Mouse (Mus musculus) myocyte (in vitro differentiated cells): ENCODE data around the gene Rdh19. TPM values are rescaled to one million over a fixed set of nuclear protein-coding genes. Genes with fewer than 3 reads are reported as not detected.
"Not testable (repeated sequence)": the region's sequence is repeated elsewhere in the genome, so short reads cannot be mapped to it uniquely, and the experiment has no call there.

Experiments
- H3K27me3 ChIP-seq: one replicate; pipeline ENCODE4 v1.6.1; 2011; ENCODE audit not compliant: control insufficient read depth, insufficient read depth, insufficient read length
- H3K36me3 ChIP-seq: one replicate; pipeline ENCODE4 v1.6.1; 2011; ENCODE audit not compliant: control insufficient read depth, insufficient read depth
- H3K4me2 ChIP-seq: one replicate; pipeline ENCODE4 v1.6.1; 2011; ENCODE audit warnings: low read depth, control low read depth
- H3K4me3 ChIP-seq: one replicate; pipeline ENCODE4 v1.5.1; 2011; ENCODE audit warnings: mild to moderate bottlenecking, control low read depth, moderate library complexity
- H3K79me2 ChIP-seq: one replicate; pipeline ENCODE4 v1.6.1; 2011; ENCODE audit not compliant: control insufficient read depth, insufficient read depth
- H3ac ChIP-seq: one replicate; pipeline ENCODE4 v1.6.1; 2011; ENCODE audit not compliant: control insufficient read depth, insufficient read length
- CEBPB ChIP-seq: IDR thresholded peaks from 2 replicates; pipeline ENCODE4 v1.6.1; 2011; ENCODE audit warnings: mild to moderate bottlenecking, moderate library complexity; ENCODE audit not compliant: poor library complexity, insufficient read depth, severe bottlenecking
- E2F4 ChIP-seq: IDR thresholded peaks from one replicate; pipeline ENCODE4 v1.6.1; 2011; ENCODE audit warnings: mild to moderate bottlenecking, control low read depth, moderate library complexity; ENCODE audit not compliant: insufficient read depth
- MAX ChIP-seq: IDR thresholded peaks from one replicate; pipeline ENCODE4 v1.6.1; 2011; ENCODE audit warnings: low read depth, mild to moderate bottlenecking, control low read depth
- MYOD1 ChIP-seq, 3 experiments: IDR thresholded peaks; one replicate each; pipeline ENCODE4 v1.6.1; 2011; ENCODE audit warnings: control low read depth in 2 of 3, low read depth in 2 of 3, mild to moderate bottlenecking in 2 of 3, moderate library complexity in 1 of 3; ENCODE audit not compliant: insufficient read length in 2 of 3, control insufficient read depth in 1 of 3
- MYOG ChIP-seq, 3 experiments: IDR thresholded peaks; one replicate each; pipeline ENCODE4 v1.6.1; 2011; ENCODE audit warnings: control low read depth in 2 of 3, low read depth in 2 of 3, mild to moderate bottlenecking in 2 of 3; ENCODE audit not compliant: insufficient read length in 2 of 3, control insufficient read depth in 1 of 3, insufficient read depth in 1 of 3
- POLR2A ChIP-seq: IDR thresholded peaks from one replicate; pipeline ENCODE4 v1.6.1; 2011; ENCODE audit warnings: low read depth, mild to moderate bottlenecking, control low read depth, moderate library complexity; ENCODE audit not compliant: insufficient read length
- POLR2AphosphoS2 ChIP-seq: IDR thresholded peaks from one replicate; pipeline ENCODE4 v1.6.1; 2011; ENCODE audit warnings: low read depth, control low read depth; ENCODE audit not compliant: insufficient read length
- REST ChIP-seq: IDR thresholded peaks from one replicate; pipeline ENCODE4 v1.6.1; 2011; ENCODE audit warnings: mild to moderate bottlenecking, control low read depth, moderate library complexity; ENCODE audit not compliant: insufficient read depth, insufficient read length
- SRF ChIP-seq: IDR thresholded peaks from one replicate; pipeline ENCODE4 v1.6.1; 2011; ENCODE audit warnings: low read depth; ENCODE audit not compliant: control insufficient read depth, insufficient read length
- TCF12 ChIP-seq: IDR thresholded peaks from one replicate; pipeline ENCODE4 v1.6.1; 2011; ENCODE audit warnings: mild to moderate bottlenecking, control low read depth; ENCODE audit not compliant: poor library complexity, insufficient read depth, severe bottlenecking
- TCF3 ChIP-seq: IDR thresholded peaks from one replicate; pipeline ENCODE4 v1.6.1; 2011; ENCODE audit warnings: low read depth, control low read depth; ENCODE audit not compliant: insufficient read length
- USF1 ChIP-seq: IDR thresholded peaks from one replicate; pipeline ENCODE4 v1.6.1; 2011; ENCODE audit warnings: low read depth, mild to moderate bottlenecking, control low read depth, moderate library complexity
- polyA plus RNA-seq: library from polyadenylated mRNA; unstranded; fragments of >200 nt; fragmentation: generic; extraction: Trizol; gene quantifications from one replicate; pipeline ENCODE4 v1.2.1, GENCODE M21; 2012; ENCODE audit warnings: missing spikeins

Rdh19 gene
- polyA plus RNA-seq, 1 experiment = not detected

DNA sequence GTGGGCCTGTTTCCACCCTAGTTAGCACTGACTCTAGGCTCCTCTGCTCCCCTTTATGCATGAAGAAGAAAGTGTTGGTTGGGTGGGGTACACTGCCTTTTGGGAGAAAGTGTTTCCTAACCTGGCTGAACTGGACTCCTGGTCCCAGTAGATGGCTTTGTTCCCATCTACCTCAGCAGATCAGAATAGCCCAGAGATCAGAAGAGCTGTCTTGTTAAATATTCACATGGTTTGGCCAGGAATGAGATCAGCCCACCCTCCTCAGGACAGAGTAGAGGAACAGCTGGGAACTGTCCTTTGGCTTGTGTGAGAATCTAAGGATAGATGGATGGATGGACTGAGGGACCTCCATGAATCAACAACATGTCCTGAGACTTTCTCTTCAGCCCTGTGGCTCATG, 33.8 kb upstream of the Rdh19 start:
- H3K79me2 ChIP-seq = no peaks in the 10 kb centered on the region
- no peaks in the 10 kb centered on the region for H3K36me3 ChIP-seq
- no peak overlapping the region for H3K4me3 ChIP-seq
- no peak overlapping the region for H3ac ChIP-seq
- TF ChIP-seq MAX (no peak), USF1 (no peak), TCF3 (no peak), REST (no peak), MYOG (IDR thresholded peaks at IDR 0.05; ENCODE audit: control insufficient read depth in 1 of 3, insufficient read depth in 1 of 3, insufficient read length in 2 of 3, low read depth in 2 of 3) (no peak), CEBPB (no peak), TCF12 (no peak), MYOD1 (IDR thresholded peaks at IDR 0.05; ENCODE audit: control insufficient read depth in 1 of 3, insufficient read length in 2 of 3, low read depth in 2 of 3) (no peak), POLR2AphosphoS2 (no peak), POLR2A (no peak), E2F4 (no peak), SRF (no peak)
- no peaks in the 10 kb centered on the region for H3K27me3 ChIP-seq
- no peak overlapping the region for H3K4me2 ChIP-seq

DNA sequence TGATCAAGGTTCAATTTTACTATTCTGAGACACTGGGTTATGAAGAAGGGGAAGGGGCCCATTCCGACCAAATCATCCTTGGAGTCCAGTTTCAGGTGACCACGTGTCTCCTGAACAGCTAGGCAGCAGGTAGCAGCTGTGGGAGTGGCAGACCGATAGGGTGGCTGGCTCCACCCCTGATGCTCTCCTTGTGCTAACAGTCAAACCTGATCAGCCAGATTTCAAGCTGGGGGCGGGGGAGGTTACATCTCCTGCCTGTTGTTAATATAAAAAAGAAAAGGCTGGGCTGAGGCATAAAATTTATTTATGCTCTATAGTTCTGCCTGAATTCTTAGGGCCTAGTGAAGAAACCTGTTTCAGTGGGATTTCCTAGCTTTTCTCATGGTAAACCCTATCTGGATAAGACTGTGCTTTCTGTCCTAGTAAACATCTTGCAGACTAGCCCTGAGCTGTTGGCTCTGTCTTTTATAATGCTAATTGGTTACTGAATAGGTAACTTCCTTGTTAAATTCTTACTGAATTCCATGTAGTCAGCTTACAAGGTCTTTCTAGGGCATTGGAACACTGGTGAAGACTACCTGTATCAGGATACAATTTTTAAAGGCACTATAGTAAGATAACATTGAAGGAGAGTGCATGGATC, 32.3 kb upstream of the Rdh19 start:
- H3K4me3 ChIP-seq, H3K36me3 ChIP-seq, H3ac ChIP-seq, H3K27me3 ChIP-seq, H3K4me2 ChIP-seq, H3K79me2 ChIP-seq: not testable (repeated sequence)

DNA sequence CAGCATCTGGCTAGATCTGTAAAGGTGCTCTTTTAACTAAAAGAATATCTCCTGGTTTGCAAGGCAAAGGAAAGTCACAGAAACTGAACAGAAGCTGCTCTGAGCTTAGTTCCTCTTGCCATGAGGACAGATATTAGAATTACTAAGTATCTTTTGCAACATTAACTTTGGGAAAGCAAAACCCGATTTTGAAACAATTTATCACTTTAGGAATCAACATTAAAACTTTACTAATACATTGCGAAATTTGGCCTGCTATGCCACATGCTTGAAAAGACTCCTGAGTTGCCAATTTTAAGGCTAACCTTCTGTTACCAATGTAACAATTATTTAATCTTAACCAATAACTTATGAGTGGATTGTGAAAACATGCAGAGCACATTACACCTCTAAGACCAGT, 27.9 kb upstream of the Rdh19 start:
- H3K79me2 ChIP-seq, H3K4me2 ChIP-seq, H3K27me3 ChIP-seq, H3K4me3 ChIP-seq, H3ac ChIP-seq, H3K36me3 ChIP-seq: not testable (repeated sequence)

DNA sequence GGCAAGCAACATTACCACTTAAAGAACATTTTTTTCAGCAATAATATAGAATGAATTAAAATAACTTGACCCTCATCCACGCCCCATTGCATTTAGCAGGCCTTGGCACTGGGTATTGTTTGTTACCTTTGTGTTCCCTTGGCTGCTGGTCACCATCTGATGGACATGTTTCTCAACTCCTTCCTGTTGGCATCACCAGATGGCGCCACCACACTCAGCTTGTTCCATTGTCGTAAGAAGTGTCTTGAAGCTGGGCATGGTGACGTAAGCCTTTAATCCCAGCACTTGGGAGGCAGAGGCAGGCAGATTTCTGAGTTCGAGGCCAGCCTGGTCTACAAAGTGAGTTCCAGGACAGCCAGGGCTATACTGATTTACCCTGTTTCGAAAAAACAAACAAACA, 24.3 kb upstream of the Rdh19 start:
- TF ChIP-seq POLR2AphosphoS2 = no peak
- no peak for TF ChIP-seq SRF
- no peak for TF ChIP-seq USF1
- TF ChIP-seq POLR2A = no peak
- TF ChIP-seq REST = no peak

DNA sequence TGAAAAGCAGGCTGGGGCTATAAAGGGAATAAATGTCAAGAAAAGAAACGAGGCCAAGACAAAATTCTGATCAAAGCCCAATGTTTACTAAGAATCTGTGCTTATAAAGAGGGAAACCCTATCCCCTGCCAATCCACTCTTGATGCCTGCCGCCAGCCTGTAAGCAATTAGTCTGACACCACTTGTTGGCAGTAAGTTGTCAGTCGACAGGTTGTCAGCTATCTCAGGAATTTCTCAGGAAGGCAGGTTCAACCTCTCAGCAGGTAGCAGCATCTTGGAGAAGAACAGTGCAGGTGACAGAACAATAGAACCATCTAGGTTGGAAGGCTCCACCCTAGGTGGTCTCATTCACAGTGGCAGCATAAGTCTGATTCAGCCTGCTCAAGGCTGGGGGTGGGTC, 20.6 kb upstream of the Rdh19 start:
- Histone ChIP-seq H3K4me2 (no peak overlapping the region), H3K27me3 (no peaks in the 10 kb centered on the region), H3K79me2 (no peaks in the 10 kb centered on the region), H3ac (no peak overlapping the region), H3K36me3 (no peaks in the 10 kb centered on the region), H3K4me3 (no peak overlapping the region)
- no peak for TF ChIP-seq TCF12
- TF ChIP-seq POLR2AphosphoS2 = no peak
- no peak for TF ChIP-seq CEBPB
- no peak for TF ChIP-seq SRF
- no peak for TF ChIP-seq USF1
- no peak for TF ChIP-seq REST
- no peak for TF ChIP-seq MYOG (IDR thresholded peaks at IDR 0.05; ENCODE audit: control insufficient read depth in 1 of 3, insufficient read depth in 1 of 3, insufficient read length in 2 of 3, low read depth in 2 of 3)
- no peak for TF ChIP-seq MAX
- TF ChIP-seq MYOD1 (IDR thresholded peaks at IDR 0.05; ENCODE audit: control insufficient read depth in 1 of 3, insufficient read length in 2 of 3, low read depth in 2 of 3) = no peak
- TF ChIP-seq POLR2A = no peak

More for the DNA sequence above, 24.3 kb upstream of the Rdh19 start:
- no peak overlapping the region for H3K4me3 ChIP-seq
- no peaks in the 10 kb centered on the region for H3K79me2 ChIP-seq
- H3K36me3 ChIP-seq = no peaks in the 10 kb centered on the region
- H3K4me2 ChIP-seq = no peak overlapping the region
- no peaks in the 10 kb centered on the region for H3K27me3 ChIP-seq
- no peak overlapping the region for H3ac ChIP-seq

GRCm38 (mm10) chr10:127834186-127834585, 15.5 kb upstream of the Rdh19 start:
- not testable (repeated sequence) for H3K79me2 ChIP-seq, H3K27me3 ChIP-seq, H3K4me3 ChIP-seq, H3ac ChIP-seq, H3K4me2 ChIP-seq, H3K36me3 ChIP-seq
